Mouse (Mus musculus) mature B cell (primary cell): ENCODE measurements around the gene Pip5kl1.

Experiments
- in situ Hi-C: fragments of 300-500 bp; cut with MboI; formaldehyde crosslinking; loops from 2 replicates; pipeline ENCODE4 v1.14.3; 2019

Gene Pip5kl1

GRCm38 (mm10) chr2:32574497-32574896 lies at the start of gene Pip5kl1:
Pip5kl1 (plus strand) TSS chr2:32574797.
- in situ Hi-C loops = loop anchor here (5.0 kb wide), 1 partner anchor 82 kb away; no protein-coding TSS in a partner anchor

- in situ Hi-C loops = no loop called here
Observed at GRCm38 (mm10) chr2:32525816-32526215, 48.8 kb upstream of the Pip5kl1 start.

GRCm38 (mm10) chr2:32527468-32527966 lies 47.1 kb upstream of the Pip5kl1 start:
- in situ Hi-C loops = no loop called here

GRCm38 (mm10) chr2:32528326-32528725 lies 46.3 kb upstream of the Pip5kl1 start:
- in situ Hi-C loops = no loop called here

GRCm38 (mm10) chr2:32530479-32530878 lies 44.1 kb upstream of the Pip5kl1 start:
- in situ Hi-C loops = no loop called here

GRCm38 (mm10) chr2:32533163-32533562 lies 41.4 kb upstream of the Pip5kl1 start:
- in situ Hi-C loops = no loop called here

- in situ Hi-C loops = no loop called here
Observed at GRCm38 (mm10) chr2:32534061-32534732, 40.4 kb upstream of the Pip5kl1 start.

GRCm38 (mm10) chr2:32534733-32535471 lies 39.7 kb upstream of the Pip5kl1 start, which contains the start of gene Fam102a:
Fam102a (plus strand) TSS chr2:32535332.
- in situ Hi-C loops = no loop called here

- in situ Hi-C loops = no loop called here
Observed at GRCm38 (mm10) chr2:32535501-32535991, 39.1 kb upstream of the Pip5kl1 start.

GRCm38 (mm10) chr2:32536086-32536633 lies 38.4 kb upstream of the Pip5kl1 start:
- in situ Hi-C loops = no loop called here

GRCm38 (mm10) chr2:32536634-32537359 lies 37.8 kb upstream of the Pip5kl1 start:
- in situ Hi-C loops = no loop called here

GRCm38 (mm10) chr2:32537360-32537905 lies 37.2 kb upstream of the Pip5kl1 start:
- in situ Hi-C loops = no loop called here

- in situ Hi-C loops = no loop called here
Observed at GRCm38 (mm10) chr2:32537941-32538340, 36.7 kb upstream of the Pip5kl1 start.

GRCm38 (mm10) chr2:32538461-32538860 lies 36.1 kb upstream of the Pip5kl1 start:
- in situ Hi-C loops = no loop called here

- in situ Hi-C loops = no loop called here
Observed at GRCm38 (mm10) chr2:32539452-32539981, 35.1 kb upstream of the Pip5kl1 start.

GRCm38 (mm10) chr2:32541333-32541908 lies 33.2 kb upstream of the Pip5kl1 start:
- in situ Hi-C loops = no loop called here

GRCm38 (mm10) chr2:32541986-32542573 lies 32.5 kb upstream of the Pip5kl1 start:
- in situ Hi-C loops = no loop called here

- in situ Hi-C loops = no loop called here
Observed at GRCm38 (mm10) chr2:32543031-32543449, 31.6 kb upstream of the Pip5kl1 start.

GRCm38 (mm10) chr2:32546951-32547350 lies 27.6 kb upstream of the Pip5kl1 start:
- in situ Hi-C loops = no loop called here

- in situ Hi-C loops = no loop called here
Observed at GRCm38 (mm10) chr2:32547380-32547779, 27.2 kb upstream of the Pip5kl1 start.
